Mouse (Mus musculus): ENCODE results near the gene Fam98a.
A peak's percentile ranks its signal among the peaks of the same experiment; 100 is the strongest.

DNA sequence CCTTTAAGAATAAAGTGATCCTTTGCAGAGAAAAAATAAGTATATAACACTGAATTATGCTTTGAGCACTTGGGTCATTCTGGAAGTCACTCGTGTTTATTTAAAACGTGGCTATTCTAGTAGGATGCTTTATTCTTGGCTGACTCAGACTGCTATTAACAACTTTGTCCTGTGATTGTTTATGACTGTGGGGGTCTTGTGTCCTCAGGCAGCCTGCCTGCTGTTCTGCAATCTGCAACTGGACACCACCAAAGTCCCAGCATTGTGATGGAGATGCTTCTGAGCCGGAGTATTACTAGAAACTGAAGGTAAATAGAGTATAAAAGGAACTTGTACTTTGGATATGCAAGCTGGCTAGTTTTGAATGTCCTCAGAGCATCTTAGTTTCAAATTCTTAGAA is 5.3 kb upstream of the Fam98a start:
- TF ChIP-seq HCFC1 (IDR thresholded peaks at IDR 0.05; ENCODE audit: borderline replicate concordance, insufficient read depth, low read length) = no peak
- 0 out of 2 replicates have a peak, but pooled peaks have one; percentile 20 for TF ChIP-seq CHD2 (IDR thresholded peaks at IDR 0.05; ENCODE audit: low read depth, low read length)
- no peak for TF ChIP-seq MAFK (IDR thresholded peaks at IDR 0.05; ENCODE audit: insufficient read depth, low read depth, low read length)
- no peak for TF ChIP-seq ZNF384 (IDR thresholded peaks at IDR 0.05; ENCODE audit: low read depth, low read length)
- no peak for TF ChIP-seq ZC3H11A (IDR thresholded peaks at IDR 0.05; ENCODE audit: borderline replicate concordance, low read depth, low read length)

Measured in ES-E14 (cell line).